Mouse (Mus musculus): Measurements from ENCODE around the gene Zfp9. TPM values are rescaled to one million over a fixed set of nuclear protein-coding genes. Genes with fewer than 3 reads are reported as not detected.
A peak's percentile ranks its signal among the peaks of the same experiment; 100 is the strongest.

Gene Zfp9
- polyA plus RNA-seq (2015; fragmentation: Nextera tagmentation; extraction: Ambion mirVana), result 5.4 TPM in 2 replicates

- Histone ChIP-seq H3K9me3 (replicated peaks; ENCODE audit: control insufficient read depth, low read length) (no peaks in the 10 kb centered on the region), H3K9ac (ENCODE audit: low read length) (peak within 1 kb of the TSS; percentile 75), H3K27me3 (ENCODE audit: control insufficient read depth, insufficient read depth, low read length) (no peaks in the 10 kb centered on the region), H3K27ac (ENCODE audit: low read length) (peak within 1 kb of the TSS; percentile 69), H3K4me1 (ENCODE audit: control insufficient read depth, insufficient read depth, low read length) (no peaks in the 10 kb centered on the region), H3K4me2 (ENCODE audit: low read depth, low read length) (peak within 1 kb of the TSS; percentile 63), H3K36me3 (ENCODE audit: control insufficient read depth, insufficient read depth) (no peaks in the 10 kb centered on the region), H3K4me3 (ENCODE audit: low read length) (peak within 1 kb of the TSS; percentile 69)
- ATAC-seq (replicated peaks; ENCODE audit: extremely low read depth, insufficient read depth, low FRiP score), result peak; percentile 96
- WGBS, result under 1% methylated on average over 44 of the region's 57 CpGs
Observed at GRCm38 (mm10) chr6:118478957-118479708, at the start of gene Zfp9. Gene Zfp9 (minus strand): TSS chr6:118479320.

DNA sequence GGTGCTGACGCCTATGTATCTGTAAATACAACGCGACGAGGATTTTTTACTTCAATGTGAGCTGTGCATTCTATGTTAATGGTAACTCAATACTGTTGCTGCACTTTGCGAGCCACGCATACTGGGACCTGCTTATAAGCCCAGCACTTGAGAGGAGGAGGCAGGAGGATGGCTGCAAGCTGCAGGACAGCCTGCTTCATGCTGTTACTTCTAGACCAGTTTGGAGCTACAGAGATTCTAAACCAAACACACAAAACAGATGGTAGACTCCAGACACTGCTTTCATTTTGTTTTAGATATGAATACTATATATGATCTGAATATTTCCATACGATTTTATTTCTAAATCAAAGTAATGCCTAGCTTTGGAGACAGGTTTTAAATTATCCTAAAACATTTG lies 41.5 kb upstream of the Zfp9 start:
- Histone ChIP-seq H3K36me3 (ENCODE audit: control insufficient read depth, insufficient read depth) (peaks cover 30% of the 10 kb centered on the region), H3K27me3 (ENCODE audit: control insufficient read depth, insufficient read depth, low read length) (no peaks in the 10 kb centered on the region), H3K4me3 (ENCODE audit: low read length) (no peak overlapping the region), H3K9me3 (replicated peaks; ENCODE audit: control insufficient read depth, low read length) (no peaks in the 10 kb centered on the region), H3K4me2 (ENCODE audit: low read depth, low read length) (no peak overlapping the region), H3K27ac (ENCODE audit: low read length) (no peak overlapping the region), H3K4me1 (ENCODE audit: control insufficient read depth, insufficient read depth, low read length) (no peaks in the 10 kb centered on the region), H3K9ac (ENCODE audit: low read length) (no peak overlapping the region)
- no peak for ATAC-seq (replicated peaks; ENCODE audit: extremely low read depth, insufficient read depth, low FRiP score)
- 91% methylated on average over 7 of the region's 7 CpGs for WGBS

DNA sequence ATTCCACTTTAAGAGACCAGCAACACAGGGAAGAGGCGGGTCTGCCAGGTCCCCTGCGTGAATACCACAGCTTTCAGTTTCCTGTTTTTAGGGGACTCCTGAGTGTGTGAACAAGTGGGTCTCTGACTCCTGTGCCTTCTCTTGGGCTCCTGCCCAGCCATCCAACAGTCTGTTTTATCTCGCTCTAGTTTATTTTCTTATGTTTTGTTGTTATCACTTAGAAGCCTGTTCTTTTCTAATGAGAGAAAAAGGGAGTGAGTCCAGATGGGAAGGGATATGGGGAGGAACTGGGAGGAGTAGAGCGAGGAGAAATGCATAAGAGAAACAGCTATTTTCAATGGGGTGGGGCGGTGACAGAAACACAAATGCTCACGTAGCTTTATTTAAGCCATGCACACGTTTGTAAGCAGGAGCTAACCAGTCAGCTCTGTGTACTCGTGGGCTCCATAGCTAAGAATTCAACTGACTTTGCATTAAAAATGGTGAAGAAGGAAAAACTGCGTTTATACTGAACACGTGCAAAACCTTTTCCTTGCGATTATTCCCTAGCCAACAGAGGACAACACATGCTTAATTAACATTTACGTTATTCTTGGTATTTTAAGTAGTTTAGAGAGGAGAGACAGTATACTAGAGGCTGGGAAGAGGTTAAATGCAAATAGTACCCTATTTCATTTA lies 34.4 kb upstream of the Zfp9 start:
- peaks cover 29% of the 10 kb centered on the region for H3K36me3 ChIP-seq (ENCODE audit: control insufficient read depth, insufficient read depth)
- no peak for ATAC-seq (replicated peaks; ENCODE audit: extremely low read depth, insufficient read depth, low FRiP score)
- 85% methylated on average over 12 of the region's 12 CpGs for WGBS

GRCm38 (mm10) chr6:118499010-118499409 lies 19.9 kb upstream of the Zfp9 start:
- ATAC-seq (replicated peaks; ENCODE audit: extremely low read depth, insufficient read depth, low FRiP score), result no peak
- Histone ChIP-seq H3K4me3 (ENCODE audit: low read length) (no peak overlapping the region), H3K27ac (ENCODE audit: low read length) (no peak overlapping the region), H3K9ac (ENCODE audit: low read length) (no peak overlapping the region), H3K4me2 (ENCODE audit: low read depth, low read length) (no peak overlapping the region), H3K9me3 (replicated peaks; ENCODE audit: control insufficient read depth, low read length) (no peaks in the 10 kb centered on the region), H3K4me1 (ENCODE audit: control insufficient read depth, insufficient read depth, low read length) (no peaks in the 10 kb centered on the region), H3K36me3 (ENCODE audit: control insufficient read depth, insufficient read depth) (peaks cover 4% of the 10 kb centered on the region; the same call in 1 of the 2 replicates), H3K27me3 (ENCODE audit: control insufficient read depth, insufficient read depth, low read length) (no peaks in the 10 kb centered on the region)
- WGBS, result 81% methylated on average over 7 of the region's 7 CpGs

More for the DNA sequence above, 34.4 kb upstream of the Zfp9 start:
- no peak overlapping the region for H3K4me3 ChIP-seq (ENCODE audit: low read length)
- no peak overlapping the region for H3K9ac ChIP-seq (ENCODE audit: low read length)
- no peak overlapping the region for H3K27ac ChIP-seq (ENCODE audit: low read length)
- peaks cover 2% of the 10 kb centered on the region; the same call in 1 of the 2 replicates for H3K9me3 ChIP-seq (replicated peaks; ENCODE audit: control insufficient read depth, low read length)
- H3K4me2 ChIP-seq (ENCODE audit: low read depth, low read length), result no peak overlapping the region
- no peaks in the 10 kb centered on the region for H3K4me1 ChIP-seq (ENCODE audit: control insufficient read depth, insufficient read depth, low read length)
- H3K27me3 ChIP-seq (ENCODE audit: control insufficient read depth, insufficient read depth, low read length), result no peaks in the 10 kb centered on the region

- Histone ChIP-seq H3K9me3 (replicated peaks; ENCODE audit: control insufficient read depth, low read length) (no peaks in the 10 kb centered on the region), H3K9ac (ENCODE audit: low read length) (no peak overlapping the region), H3K27me3 (ENCODE audit: control insufficient read depth, insufficient read depth, low read length) (no peaks in the 10 kb centered on the region), H3K27ac (ENCODE audit: low read length) (no peak overlapping the region), H3K4me1 (ENCODE audit: control insufficient read depth, insufficient read depth, low read length) (no peaks in the 10 kb centered on the region), H3K4me2 (ENCODE audit: low read depth, low read length) (no peak overlapping the region), H3K36me3 (ENCODE audit: control insufficient read depth, insufficient read depth) (no peaks in the 10 kb centered on the region), H3K4me3 (ENCODE audit: low read length) (no peak overlapping the region)
- 81% methylated on average over 1 of the region's 1 CpGs for whole genome bisulfite sequencing
- ATAC-seq (replicated peaks; ENCODE audit: extremely low read depth, insufficient read depth, low FRiP score), result no peak
Observed at GRCm38 (mm10) chr6:118482125-118482524, 3.0 kb upstream of the Zfp9 start.

GRCm38 (mm10) chr6:118477875-118478785 lies 990 bp downstream of the Zfp9 start:
- H3K9me3 ChIP-seq (replicated peaks; ENCODE audit: control insufficient read depth, low read length), result no peaks in the 10 kb centered on the region
- WGBS, result 41% methylated on average over 10 of the region's 10 CpGs
- peak overlapping the region; percentile 75 for H3K9ac ChIP-seq (ENCODE audit: low read length)
- no peaks in the 10 kb centered on the region for H3K27me3 ChIP-seq (ENCODE audit: control insufficient read depth, insufficient read depth, low read length)
- peak overlapping the region; percentile 63 for H3K4me2 ChIP-seq (ENCODE audit: low read depth, low read length)
- no peaks in the 10 kb centered on the region for H3K4me1 ChIP-seq (ENCODE audit: control insufficient read depth, insufficient read depth, low read length)
- H3K4me3 ChIP-seq (ENCODE audit: low read length), result peak overlapping the region; percentile 69
- no peaks in the 10 kb centered on the region for H3K36me3 ChIP-seq (ENCODE audit: control insufficient read depth, insufficient read depth)
- peak overlapping the region; percentile 38; the same call in 1 of the 2 replicates for H3K27ac ChIP-seq (ENCODE audit: low read length)
- 0 out of 2 replicates have a peak, but pooled peaks have one; percentile 1 for ATAC-seq (replicated peaks; ENCODE audit: extremely low read depth, insufficient read depth, low FRiP score)

DNA sequence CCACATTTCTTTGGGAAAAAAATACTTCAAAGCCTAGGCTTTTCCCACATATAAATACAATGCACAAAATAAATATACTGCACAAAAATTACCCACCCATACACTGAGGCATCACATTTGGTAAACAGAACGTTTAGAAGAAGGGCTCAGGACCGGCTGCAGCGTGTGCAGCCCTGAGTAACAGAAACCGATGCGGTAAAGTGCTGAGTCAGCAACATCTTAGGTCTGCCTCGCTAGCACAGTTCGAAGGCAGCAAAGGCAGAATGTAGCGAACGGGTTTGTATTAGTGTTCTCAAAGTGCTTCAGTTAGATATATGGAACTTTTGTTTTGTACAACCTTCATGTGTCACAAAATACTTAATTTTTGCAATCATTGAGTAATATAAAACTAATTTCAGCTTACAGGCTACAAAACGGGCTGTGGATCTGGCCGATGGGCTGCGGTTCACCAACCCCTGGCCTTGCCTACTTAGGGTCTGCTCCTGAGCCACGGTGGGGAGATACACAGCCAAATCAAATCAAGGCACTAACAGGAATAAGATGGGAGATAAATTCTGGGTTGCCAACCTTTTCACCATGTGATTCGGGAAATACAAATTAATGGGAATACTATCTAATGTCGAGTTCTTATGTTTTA lies 16.9 kb downstream of the Zfp9 start:
- Histone ChIP-seq H3K4me2 (ENCODE audit: low read depth, low read length) (no peak overlapping the region), H3K9ac (ENCODE audit: low read length) (no peak overlapping the region), H3K27ac (ENCODE audit: low read length) (no peak overlapping the region), H3K27me3 (ENCODE audit: control insufficient read depth, insufficient read depth, low read length) (no peaks in the 10 kb centered on the region), H3K4me1 (ENCODE audit: control insufficient read depth, insufficient read depth, low read length) (no peaks in the 10 kb centered on the region), H3K36me3 (ENCODE audit: control insufficient read depth, insufficient read depth) (peaks cover 18% of the 10 kb centered on the region; the same call in 1 of the 2 replicates), H3K9me3 (replicated peaks; ENCODE audit: control insufficient read depth, low read length) (no peaks in the 10 kb centered on the region), H3K4me3 (ENCODE audit: low read length) (no peak overlapping the region)
- WGBS, result 81% methylated on average over 15 of the region's 15 CpGs
- ATAC-seq (replicated peaks; ENCODE audit: extremely low read depth, insufficient read depth, low FRiP score), result no peak

DNA sequence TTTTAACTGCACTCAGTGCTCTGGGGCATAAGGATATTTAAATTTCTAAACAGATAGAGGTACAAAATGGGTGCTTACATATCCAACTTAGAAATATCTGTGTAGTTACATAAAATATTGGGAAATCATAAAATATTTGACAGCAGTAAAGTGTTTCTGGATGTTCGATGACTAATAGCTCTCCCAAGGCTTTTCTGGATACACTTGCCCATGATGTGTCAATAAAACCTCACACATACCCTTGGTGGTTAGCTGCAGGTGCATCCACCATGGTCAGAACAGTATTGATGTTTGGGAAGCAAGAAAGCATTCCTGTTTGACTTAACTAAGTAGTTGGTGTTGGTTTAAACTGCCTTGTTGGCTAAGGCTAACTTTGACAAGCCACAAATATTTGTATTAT lies 21.4 kb downstream of the Zfp9 start:
- H3K27ac ChIP-seq (ENCODE audit: low read length), result no peak overlapping the region
- 0 out of 2 replicates have a peak, but pooled peaks cover 3% of the 10 kb centered on the region for H3K36me3 ChIP-seq (ENCODE audit: control insufficient read depth, insufficient read depth)
- H3K9ac ChIP-seq (ENCODE audit: low read length), result no peak overlapping the region
- no peak for ATAC-seq (replicated peaks; ENCODE audit: extremely low read depth, insufficient read depth, low FRiP score)
- H3K9me3 ChIP-seq (replicated peaks; ENCODE audit: control insufficient read depth, low read length), result no peaks in the 10 kb centered on the region
- H3K4me1 ChIP-seq (ENCODE audit: control insufficient read depth, insufficient read depth, low read length), result peaks cover 9% of the 10 kb centered on the region
- no peak overlapping the region for H3K4me3 ChIP-seq (ENCODE audit: low read length)
- no peak overlapping the region for H3K4me2 ChIP-seq (ENCODE audit: low read depth, low read length)
- WGBS, result 89% methylated on average over 1 of the region's 1 CpGs
- H3K27me3 ChIP-seq (ENCODE audit: control insufficient read depth, insufficient read depth, low read length), result no peaks in the 10 kb centered on the region

All from heart, embryonic 16.5 days (tissue).